Mouse (Mus musculus): ENCODE results near the gene Obsl1. TPM values are rescaled to one million over a fixed set of nuclear protein-coding genes. Genes with fewer than 3 reads are reported as not detected.

The Obsl1 gene
- polyA plus RNA-seq, 1 experiment from 2014 or later = 34.9 TPM

- ATAC-seq (ENCODE audit: low FRiP score, low read depth) = no peak
- Histone ChIP-seq H3K27me3 (0 out of 2 replicates have a peak, but pooled peaks cover 9% of the 10 kb centered on the region), H3K9me3 (no peaks in the 10 kb centered on the region), H3K4me3 (no peak overlapping the region), H3K9ac (no peak overlapping the region), H3K27ac (replicated peaks) (no peak overlapping the region), H3K4me2 (no peak overlapping the region), H3K4me1 (replicated peaks) (peaks cover 12% of the 10 kb centered on the region), H3K36me3 (peaks cover 23% of the 10 kb centered on the region)
- WGBS = 92% methylated on average over 4 of the region's 4 CpGs
These were observed 7.4 kb downstream of the Obsl1 start for GRCm38 (mm10) chr1:75498897-75499296.

DNA sequence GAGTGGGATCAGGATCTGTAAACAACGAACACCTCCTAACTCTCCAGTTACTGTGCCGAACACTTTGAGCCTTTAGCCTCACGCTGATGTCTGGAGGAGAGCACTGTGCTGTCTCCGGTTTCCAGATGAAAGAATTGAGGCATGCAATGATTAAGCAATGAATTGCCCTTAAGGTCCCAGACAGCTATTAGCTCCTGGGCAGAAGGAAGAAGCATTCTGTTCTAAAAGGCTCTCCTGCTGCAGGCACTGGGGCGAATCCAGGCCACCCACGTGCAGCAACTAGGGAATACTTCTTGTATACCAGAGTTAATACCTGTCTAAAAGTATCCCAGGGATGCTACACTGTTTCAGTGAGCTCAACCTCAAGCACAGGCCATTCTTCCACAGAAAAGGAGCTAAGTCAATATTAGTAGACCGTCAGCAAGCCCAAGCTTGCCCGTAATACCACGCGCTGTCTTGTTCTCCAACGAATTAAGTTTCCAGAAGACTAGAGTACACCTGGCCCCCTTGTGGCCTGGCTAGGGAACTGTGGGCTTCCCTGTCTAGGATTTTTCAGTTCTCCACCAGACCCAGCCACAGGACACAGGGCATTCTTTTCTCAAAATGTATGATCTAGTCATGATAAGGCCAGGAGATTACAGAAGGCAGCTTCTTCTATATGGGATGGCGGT lies 11.2 kb downstream of the Obsl1 start:
- Histone ChIP-seq H3K36me3 (0 out of 2 replicates have a peak, but pooled peaks cover 6% of the 10 kb centered on the region), H3K4me1 (replicated peaks) (peaks cover 6% of the 10 kb centered on the region; the same call in 1 of the 2 replicates), H3K9ac (no peak overlapping the region), H3K9me3 (no peaks in the 10 kb centered on the region), H3K4me2 (no peak overlapping the region), H3K27ac (replicated peaks) (no peak overlapping the region), H3K27me3 (peaks cover 8% of the 10 kb centered on the region; the same call in 1 of the 2 replicates), H3K4me3 (no peak overlapping the region)
- WGBS = 45% methylated on average over 12 of the region's 12 CpGs
- no peak for ATAC-seq (ENCODE audit: low FRiP score, low read depth)

DNA sequence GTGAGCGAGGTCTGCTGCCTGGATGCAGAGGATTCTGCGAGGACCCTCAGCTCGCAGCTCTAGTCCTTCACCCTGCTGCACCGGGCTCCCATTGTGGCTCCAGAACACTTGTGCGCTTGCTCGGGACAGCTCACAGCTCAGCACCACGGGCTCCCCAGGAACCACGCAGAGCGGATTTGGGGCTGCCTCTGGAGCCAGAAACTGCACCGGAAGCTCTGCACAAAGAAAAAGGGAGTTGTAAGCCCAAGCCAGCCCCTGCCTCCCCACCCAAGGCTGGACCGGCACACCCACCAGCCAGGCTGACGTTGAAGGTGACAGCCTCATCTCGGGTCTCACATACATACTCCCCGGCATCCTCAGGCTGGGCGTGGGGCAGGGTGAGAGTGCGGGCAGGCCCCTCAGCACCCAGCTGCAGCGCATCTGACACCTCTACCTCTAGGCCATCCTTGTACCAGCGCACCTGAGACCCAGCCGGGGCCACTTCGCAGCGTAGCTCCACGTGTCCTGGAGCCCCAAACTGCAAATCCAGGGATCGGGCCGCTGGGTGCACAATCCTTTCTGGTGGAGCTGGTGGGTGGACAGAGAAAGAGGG lies 13.6 kb downstream of the Obsl1 start:
- no peak overlapping the region for H3K4me2 ChIP-seq
- H3K27ac ChIP-seq (replicated peaks) = no peak overlapping the region
- H3K36me3 ChIP-seq = no peaks in the 10 kb centered on the region
- H3K27me3 ChIP-seq = peaks cover 26% of the 10 kb centered on the region
- H3K4me3 ChIP-seq = no peak overlapping the region
- no peaks in the 10 kb centered on the region for H3K9me3 ChIP-seq
- 36% methylated on average over 24 of the region's 24 CpGs for WGBS
- H3K4me1 ChIP-seq (replicated peaks) = peaks cover 17% of the 10 kb centered on the region
- no peak overlapping the region for H3K9ac ChIP-seq
- ATAC-seq (ENCODE audit: low FRiP score, low read depth) = no peak

- Histone ChIP-seq H3K9me3 (no peaks in the 10 kb centered on the region), H3K9ac (no peak overlapping the region), H3K4me2 (no peak overlapping the region), H3K36me3 (peaks cover under 1% of the 10 kb centered on the region; the same call in 1 of the 2 replicates), H3K4me3 (no peak overlapping the region), H3K27me3 (peaks cover 38% of the 10 kb centered on the region), H3K27ac (replicated peaks) (no peak overlapping the region), H3K4me1 (replicated peaks) (peaks cover 29% of the 10 kb centered on the region)
- no peak for ATAC-seq (ENCODE audit: low FRiP score, low read depth)
- 86% methylated on average over 34 of the region's 34 CpGs for WGBS
These were observed 15.3 kb downstream of the Obsl1 start for GRCm38 (mm10) chr1:75490785-75491551.

- Histone ChIP-seq H3K4me2 (peak overlapping the region; percentile 94), H3K4me3 (peak overlapping the region; percentile 55), H3K36me3 (peaks cover 22% of the 10 kb centered on the region), H3K4me1 (replicated peaks) (peaks cover 27% of the 10 kb centered on the region), H3K27me3 (peaks cover 57% of the 10 kb centered on the region), H3K9me3 (no peaks in the 10 kb centered on the region), H3K27ac (replicated peaks) (peak overlapping the region; percentile 20; the same call in 1 of the 2 replicates), H3K9ac (peak overlapping the region; percentile 40)
- under 1% methylated on average over 62 of the region's 62 CpGs for WGBS
- peak; percentile 73 for ATAC-seq (ENCODE audit: low FRiP score, low read depth)
These were observed 18.7 kb downstream of the Obsl1 start for GRCm38 (mm10) chr1:75487405-75488161.

DNA sequence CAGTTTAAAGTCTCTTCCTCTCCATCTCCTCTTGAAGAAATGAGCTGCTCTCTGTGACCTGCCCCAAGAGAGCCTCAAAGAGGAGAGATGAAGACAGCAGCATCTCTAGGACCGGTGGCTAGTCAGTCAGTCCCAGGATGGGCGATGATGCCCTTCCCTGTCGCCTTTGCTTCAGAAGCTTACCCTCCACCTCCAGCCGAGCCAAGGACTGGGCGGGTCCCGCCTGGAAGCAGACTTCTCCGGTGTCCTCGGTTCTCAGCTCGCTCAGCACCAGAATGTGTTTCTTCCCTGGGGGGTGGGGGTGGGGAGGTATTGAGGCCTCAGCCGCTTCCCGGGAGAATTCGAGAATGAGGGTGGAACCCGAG lies 19.2 kb downstream of the Obsl1 start:
- Histone ChIP-seq H3K4me2 (peak overlapping the region; percentile 94), H3K27me3 (peaks cover 57% of the 10 kb centered on the region), H3K4me3 (peak overlapping the region; percentile 55), H3K36me3 (peaks cover 22% of the 10 kb centered on the region), H3K27ac (replicated peaks) (no peak overlapping the region), H3K4me1 (replicated peaks) (peaks cover 33% of the 10 kb centered on the region), H3K9me3 (no peaks in the 10 kb centered on the region), H3K9ac (peak overlapping the region; percentile 40)
- WGBS = 1% methylated on average over 13 of the region's 13 CpGs
- peak; percentile 24; the same call in 1 of the 2 replicates for ATAC-seq (ENCODE audit: low FRiP score, low read depth)

DNA sequence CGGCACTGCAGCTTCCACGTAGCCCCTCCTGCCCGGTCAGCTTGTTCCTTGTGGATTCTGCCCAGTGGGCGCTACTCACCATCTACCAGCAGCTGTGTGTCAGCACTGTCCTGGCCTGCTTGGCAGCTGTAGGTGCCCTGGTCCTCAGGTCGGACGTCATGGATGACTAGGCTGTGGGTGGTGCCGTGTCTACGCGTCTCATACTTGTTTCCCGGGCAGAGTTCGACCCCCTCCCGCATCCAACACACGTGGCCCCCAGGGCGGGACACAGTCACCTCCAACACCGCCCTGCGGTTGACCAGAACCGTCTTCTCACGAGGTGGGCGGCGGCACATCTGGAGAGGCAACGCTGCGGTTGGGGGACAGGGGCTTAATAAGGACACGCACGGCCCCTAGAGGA lies 19.7 kb downstream of the Obsl1 start:
- 10% methylated on average over 24 of the region's 24 CpGs for WGBS
- H3K4me1 ChIP-seq (replicated peaks) = peaks cover 38% of the 10 kb centered on the region
- H3K9ac ChIP-seq = peak overlapping the region; percentile 40; the same call in 1 of the 2 replicates
- H3K27me3 ChIP-seq = peaks cover 59% of the 10 kb centered on the region
- peaks cover 22% of the 10 kb centered on the region for H3K36me3 ChIP-seq
- peak overlapping the region; percentile 55 for H3K4me3 ChIP-seq
- H3K9me3 ChIP-seq = no peaks in the 10 kb centered on the region
- H3K4me2 ChIP-seq = peak overlapping the region; percentile 94
- no peak overlapping the region for H3K27ac ChIP-seq (replicated peaks)
- no peak for ATAC-seq (ENCODE audit: low FRiP score, low read depth)

DNA sequence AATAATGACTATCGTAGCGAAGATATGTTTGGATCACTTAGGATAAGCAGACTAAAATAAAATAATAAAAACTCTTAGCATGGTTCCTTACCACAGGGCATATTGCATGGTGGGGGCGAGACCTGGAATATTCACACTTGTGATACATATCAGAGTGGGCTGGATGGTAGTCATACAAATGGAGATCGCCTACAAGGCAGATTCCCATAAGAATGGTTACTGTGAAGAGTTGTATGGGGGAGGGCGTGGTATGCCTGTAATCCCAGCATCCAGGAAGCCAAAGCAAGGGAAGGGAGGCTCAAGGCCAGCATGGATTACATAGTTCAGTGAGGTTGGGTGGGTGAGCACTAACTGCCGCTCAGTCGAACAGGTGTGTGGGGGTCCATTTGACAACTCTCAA lies 25.5 kb downstream of the Obsl1 start:
- Histone ChIP-seq H3K4me1 (replicated peaks) (peaks cover 55% of the 10 kb centered on the region), H3K4me2 (peak overlapping the region; percentile 84), H3K27ac (replicated peaks) (no peak overlapping the region), H3K9me3 (no peaks in the 10 kb centered on the region), H3K27me3 (peaks cover 24% of the 10 kb centered on the region), H3K36me3 (peaks cover 23% of the 10 kb centered on the region), H3K9ac (peak overlapping the region; percentile 91; the same call in 1 of the 2 replicates), H3K4me3 (peak overlapping the region; percentile 95)
- 86% methylated on average over 7 of the region's 7 CpGs for WGBS
- no peak for ATAC-seq (ENCODE audit: low FRiP score, low read depth)

- Histone ChIP-seq H3K27me3 (peaks cover 17% of the 10 kb centered on the region), H3K4me1 (replicated peaks) (peaks cover 55% of the 10 kb centered on the region), H3K9ac (peak overlapping the region; percentile 91), H3K9me3 (no peaks in the 10 kb centered on the region), H3K36me3 (peaks cover 23% of the 10 kb centered on the region), H3K27ac (replicated peaks) (peak overlapping the region; percentile 92), H3K4me3 (peak overlapping the region; percentile 95), H3K4me2 (peak overlapping the region; percentile 84)
- 11% methylated on average over 13 of the region's 13 CpGs for WGBS
- no peak for ATAC-seq (ENCODE audit: low FRiP score, low read depth)
These were observed 26.2 kb downstream of the Obsl1 start for GRCm38 (mm10) chr1:75480036-75480435.

GRCm38 (mm10) chr1:75479635-75479989 lies 26.6 kb downstream of the Obsl1 start:
- peak overlapping the region; percentile 92 for H3K27ac ChIP-seq (replicated peaks)
- peak overlapping the region; percentile 91 for H3K9ac ChIP-seq
- under 1% methylated on average over 22 of the region's 24 CpGs for WGBS
- H3K4me1 ChIP-seq (replicated peaks) = peaks cover 55% of the 10 kb centered on the region
- H3K4me3 ChIP-seq = peak overlapping the region; percentile 95
- no peaks in the 10 kb centered on the region for H3K9me3 ChIP-seq
- peaks cover 13% of the 10 kb centered on the region for H3K27me3 ChIP-seq
- H3K36me3 ChIP-seq = peaks cover 22% of the 10 kb centered on the region
- ATAC-seq (ENCODE audit: low FRiP score, low read depth) = no peak; the same call in 1 of the 2 replicates
- H3K4me2 ChIP-seq = peak overlapping the region; percentile 84

DNA sequence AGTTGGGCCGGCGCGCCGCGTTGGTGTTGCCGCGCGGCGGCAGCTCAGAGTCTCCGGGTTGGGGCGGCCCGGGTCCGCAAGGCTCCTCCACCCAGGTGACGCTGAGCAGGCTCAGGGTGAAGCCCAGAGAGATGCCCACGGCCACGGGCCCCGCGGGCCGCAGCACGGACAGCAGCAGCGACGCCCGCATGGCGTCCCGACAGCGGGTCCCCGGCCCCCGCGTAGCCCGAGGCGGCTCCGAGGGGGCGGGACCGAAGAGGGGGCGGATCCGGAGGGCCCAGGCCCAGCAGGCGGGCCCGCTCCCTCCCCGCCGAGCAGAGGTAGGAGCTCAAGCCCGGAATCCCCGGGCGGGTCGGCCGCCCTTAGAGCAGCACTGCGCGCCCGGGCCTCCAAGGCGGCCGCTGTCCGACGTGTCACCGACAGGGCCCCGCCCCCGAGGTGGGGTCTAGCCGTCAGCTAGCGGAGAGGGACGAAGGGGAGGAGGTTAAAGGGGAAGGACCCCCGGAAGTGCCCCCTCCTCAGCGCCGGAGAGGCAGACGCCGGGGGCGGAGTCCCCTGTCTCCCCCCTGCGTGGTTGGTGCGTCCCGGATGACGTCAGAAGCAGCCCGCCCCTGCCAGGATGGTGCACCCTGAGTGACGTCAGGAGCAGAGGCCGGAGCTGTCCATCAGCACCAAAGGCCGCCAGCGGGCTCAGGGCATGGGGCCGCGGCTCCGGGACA lies 27.2 kb downstream of the Obsl1 start, which contains the start of the genes Chpf and Tmem198:
Gene Chpf, minus strand, starts transcription at position 392 of the 719 bp plus-strand sequence.
Gene Tmem198, plus strand, starts transcription at position 617 of the 719 bp plus-strand sequence.
- under 1% methylated on average over 67 of the region's 76 CpGs for whole genome bisulfite sequencing
- peak within 1 kb of the TSS; percentile 95 for H3K4me3 ChIP-seq
- H3K4me2 ChIP-seq = peak within 1 kb of the TSS; percentile 84
- peak within 1 kb of the TSS; percentile 91 for H3K9ac ChIP-seq
- H3K9me3 ChIP-seq = no peaks in the 10 kb centered on the region
- H3K27me3 ChIP-seq = 0 out of 2 replicates have a peak, but pooled peaks cover 8% of the 10 kb centered on the region
- H3K4me1 ChIP-seq (replicated peaks) = peaks cover 55% of the 10 kb centered on the region
- peaks cover 21% of the 10 kb centered on the region for H3K36me3 ChIP-seq
- peak; percentile 90 for ATAC-seq (ENCODE audit: low FRiP score, low read depth)
- peak within 1 kb of the TSS; percentile 92 for H3K27ac ChIP-seq (replicated peaks)
